In the genomic region with DNA sequence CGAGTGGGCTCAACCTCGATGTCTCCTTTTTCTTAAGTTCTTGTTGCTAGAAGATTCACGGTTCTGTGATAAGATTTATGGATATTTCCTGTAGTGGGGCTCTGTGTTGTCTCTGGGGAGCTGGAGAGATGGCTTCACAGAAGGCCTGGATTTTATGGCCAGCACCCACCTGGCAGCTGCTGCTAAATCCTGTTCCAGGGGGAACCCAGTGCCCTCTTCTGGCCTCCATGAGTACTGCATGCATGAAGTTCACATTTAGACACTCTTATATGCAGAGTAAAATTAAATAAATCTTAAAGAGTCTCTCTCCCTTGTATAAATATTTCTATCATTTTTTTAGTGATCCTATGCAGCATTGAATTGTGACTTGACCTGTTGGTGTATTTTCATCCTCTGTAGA, we compare ENCODE assay signal across 7 mouse cellular contexts.
DNase-seq lines count a peak whose midpoint lies in the region; ATAC-seq and TF ChIP-seq lines count a peak whose summit lies in the region.

No protein-coding gene starts in this region.

- peak; percentile 74 to 80 (median 77) for TF ChIP-seq CTCF in MEL (IDR thresholded peaks at IDR 0.05 in 2 of 3, conservative IDR thresholded peaks at IDR 0.05 in 1 of 3; ENCODE audit: control insufficient read depth in 1 of 3, insufficient read depth in 1 of 3, low read depth in 2 of 3, low read length in 3 of 3, poor library complexity in 1 of 3, severe bottlenecking in 1 of 3)
- peak; percentile 45 for TF ChIP-seq CTCF in cortical plate, adult 2 months (IDR thresholded peaks at IDR 0.05; ENCODE audit: extremely low read depth, insufficient read depth, low read length)
- TF ChIP-seq CTCF in lung, embryonic 14.5 days (IDR thresholded peaks at IDR 0.05; ENCODE audit: low read depth): peak; percentile 68

- no peaks in the 10 kb centered on the region for H3K36me3 ChIP-seq in kidney, embryonic 16.5 days (ENCODE audit: insufficient read depth, low read length)
- H3K36me3 ChIP-seq in MEL (ENCODE audit: control insufficient read depth in 1 of 2, insufficient read depth in 2 of 2, low read length in 2 of 2): no peaks in the 10 kb centered on the region
- no peaks in the 10 kb centered on the region for H3K36me3 ChIP-seq in lung, embryonic 14.5 days (ENCODE audit: insufficient read depth)

- H3K9me3 ChIP-seq in kidney, embryonic 16.5 days (ENCODE audit: low read length): no peaks in the 10 kb centered on the region
- H3K9me3 ChIP-seq in MEL (replicated peaks; ENCODE audit: insufficient read depth, low read length): no peaks in the 10 kb centered on the region
- no peaks in the 10 kb centered on the region for H3K9me3 ChIP-seq in lung, embryonic 14.5 days (ENCODE audit: low read depth, low read length)

- peak; percentile 64 for TF ChIP-seq RAD21 in MEL (IDR thresholded peaks at IDR 0.05; ENCODE audit: low read depth, low read length)

- no peaks in the 10 kb centered on the region for H3K27me3 ChIP-seq in kidney, embryonic 16.5 days (ENCODE audit: insufficient read depth, low read length)
- no peaks in the 10 kb centered on the region for H3K27me3 ChIP-seq in MEL (ENCODE audit: control insufficient read depth in 1 of 2, insufficient read depth in 2 of 2, low read length in 2 of 2)
- no peaks in the 10 kb centered on the region for H3K27me3 ChIP-seq in lung, embryonic 14.5 days (ENCODE audit: insufficient read depth, low read length)

- peak; percentile 30 for DNase-seq in kidney, adult 9 months
- peak; percentile 15 for DNase-seq in CD4-positive helper T cell, adult 2 months (ENCODE audit: low read depth, low spot score)
- DNase-seq in MEL (ENCODE audit: low read depth, low spot score): peak; percentile 68
- peak; percentile 60 for DNase-seq in lung, embryonic 14.5 days
- peak; percentile 52 for DNase-seq in thymus, postnatal 14 days

- H3K27ac ChIP-seq in kidney, embryonic 16.5 days (ENCODE audit: low read length): no peak overlapping the region
- H3K27ac ChIP-seq in MEL (ENCODE audit: control insufficient read depth, low read depth, low read length): no peak overlapping the region
- no peak overlapping the region for H3K27ac ChIP-seq in cortical plate, adult 2 months (ENCODE audit: insufficient read depth, low read length)
- H3K27ac ChIP-seq in lung, embryonic 14.5 days (ENCODE audit: low read depth): no peak overlapping the region

- no peaks in the 10 kb centered on the region for H3K4me1 ChIP-seq in kidney, embryonic 16.5 days (ENCODE audit: insufficient read depth, low read length)
- no peaks in the 10 kb centered on the region for H3K4me1 ChIP-seq in MEL (ENCODE audit: control insufficient read depth in 1 of 2, insufficient read depth in 2 of 2, low read length in 2 of 2)
- no peaks in the 10 kb centered on the region for H3K4me1 ChIP-seq in cortical plate, adult 2 months (ENCODE audit: control insufficient read depth, insufficient read depth, low read length)
- H3K4me1 ChIP-seq in lung, embryonic 14.5 days (ENCODE audit: insufficient read depth): no peaks in the 10 kb centered on the region

- ATAC-seq in kidney, embryonic 16.5 days (ENCODE audit: low FRiP score, low TSS enrichment): no peak
- no peak for ATAC-seq in lung, embryonic 14.5 days (ENCODE audit: insufficient read depth)

- WGBS in kidney, embryonic 16.5 days: 62% methylated on average over 3 of the region's 3 CpGs
- WGBS in lung, embryonic 14.5 days: 91% methylated on average over 3 of the region's 3 CpGs

- no peak for TF ChIP-seq POLR2A in MEL (IDR thresholded peaks at IDR 0.05; ENCODE audit: control insufficient read depth in 1 of 2, insufficient read depth in 1 of 2, low read depth in 1 of 2, low read length in 2 of 2, poor library complexity in 1 of 2)
- TF ChIP-seq POLR2A in cortical plate, adult 2 months (IDR thresholded peaks at IDR 0.05; ENCODE audit: extremely low read depth, insufficient read depth, low read length): no peak

- no peak overlapping the region for H3K4me3 ChIP-seq in kidney, embryonic 16.5 days (ENCODE audit: low read length)
- no peak overlapping the region for H3K4me3 ChIP-seq in MEL (ENCODE audit: control insufficient read depth in 1 of 2, insufficient read depth in 1 of 2, low read depth in 2 of 2, low read length in 2 of 2)
- H3K4me3 ChIP-seq in cortical plate, adult 2 months (ENCODE audit: insufficient read depth, low read length): no peak overlapping the region
- H3K4me3 ChIP-seq in lung, embryonic 14.5 days (ENCODE audit: low read depth, low read length): no peak overlapping the region

- no peak overlapping the region for H3K4me2 ChIP-seq in kidney, embryonic 16.5 days (replicated peaks; ENCODE audit: low read depth, low read length)
- H3K4me2 ChIP-seq in lung, embryonic 14.5 days: no peak overlapping the region

- H3K9ac ChIP-seq in kidney, embryonic 16.5 days (replicated peaks; ENCODE audit: low read length): no peak overlapping the region
- H3K9ac ChIP-seq in MEL (ENCODE audit: control insufficient read depth, low read depth, low read length, poor library complexity, severe bottlenecking): no peak overlapping the region
- no peak overlapping the region for H3K9ac ChIP-seq in lung, embryonic 14.5 days

- no peaks in the 10 kb centered on the region for H3K79me2 ChIP-seq in MEL (ENCODE audit: control insufficient read depth, insufficient read depth, low read length, poor library complexity)

- TF ChIP-seq EP300 in MEL (IDR thresholded peaks at IDR 0.05; ENCODE audit: low read depth in 1 of 2, low read length in 2 of 2): no peak

TF ChIP-seq in MEL, 35 proteins besides CTCF, POLR2A, EP300 and RAD21:
- no peak for TF ChIP-seq MYB (IDR thresholded peaks at IDR 0.05; ENCODE audit: low read depth, low read length)
- TF ChIP-seq ELF1 (IDR thresholded peaks at IDR 0.05; ENCODE audit: low read depth, low read length): no peak
- TF ChIP-seq SMC3 (IDR thresholded peaks at IDR 0.05; ENCODE audit: low read depth, low read length): peak; percentile 85
- peak; percentile 72 for TF ChIP-seq ZC3H11A (IDR thresholded peaks at IDR 0.05; ENCODE audit: low read depth, low read length)
TF ChIP-seq in MEL: peak in this region for 2.

Comparison
In these comparisons a context has a peak if more than half of its experiments do, and no peak if none do; other contexts are left out.
1. DNase-seq: peak in every context shown above with its lines; median percentile 68 in MEL; 60 in lung, embryonic 14.5 days; 52 in thymus, postnatal 14 days; 30 in kidney, adult 9 months; 15 in CD4-positive helper T cell, adult 2 months.